ENCODE assay signal across 11 mouse cellular contexts in genomic region chr4:83984671-83985391, GRCm38 (mm10).
DNase-seq lines count a peak whose midpoint lies in the region; ATAC-seq lines count a peak whose summit lies in the region.
"Had no signal": no experiment of that assay in that cellular context is flagged by ENCODE, and none has a peak within 500 bp of the region (broad histone marks: within the 10 kb centered on the region; RNA-seq: fewer than 3 reads in every experiment).

No protein-coding gene starts in this region.

- no peak overlapping the region for H3K4me3 ChIP-seq in heart, embryonic 12.5 days
- H3K4me3 ChIP-seq: heart, embryonic 13.5 days; left cerebral cortex, adult 2 months had no signal

- no peak overlapping the region for H3K4me2 ChIP-seq in heart, embryonic 12.5 days
- H3K4me2 ChIP-seq: heart, embryonic 13.5 days had no signal

- H3K4me1 ChIP-seq in heart, embryonic 12.5 days (replicated peaks), result peaks cover 10% of the 10 kb centered on the region; the same call in 1 of the 2 replicates

- 0 out of 2 replicates have a peak, but pooled peaks cover 5% of the 10 kb centered on the region for H3K9me3 ChIP-seq in heart, embryonic 12.5 days (replicated peaks)
- H3K9me3 ChIP-seq: heart, embryonic 13.5 days had no signal

- peak; percentile 24 to 48 for DNase-seq in heart, adult 18-20 months
- peak; percentile 39 for DNase-seq in brain, embryonic 18.5 days (ENCODE audit: low read depth, low spot score)
- peak; percentile 59 for DNase-seq in gastrocnemius, postnatal 25 days
- DNase-seq in lung, postnatal 10 days, result peak; percentile 80
- DNase-seq in thymus, postnatal 4 days, result no peak
- DNase-seq in spleen, postnatal 4 days (ENCODE audit: low spot score in 2 of 2), result no peak
- DNase-seq: cerebellum, adult 9-11 months had no signal

- ATAC-seq in heart, embryonic 12.5 days (ENCODE audit: insufficient number of reproducible peaks, low FRiP score), result no peak
- no peak for ATAC-seq in CD4-positive, CD25-positive, alpha-beta regulatory T cell, adult 4 months

- no peaks in the 10 kb centered on the region for H3K27me3 ChIP-seq in heart, embryonic 12.5 days (replicated peaks)
- H3K27me3 ChIP-seq: heart, embryonic 13.5 days had no signal

- H3K9ac ChIP-seq in heart, embryonic 12.5 days, result no peak overlapping the region
- H3K9ac ChIP-seq: heart, embryonic 13.5 days had no signal

- no peaks in the 10 kb centered on the region for H3K36me3 ChIP-seq in heart, embryonic 12.5 days
- H3K36me3 ChIP-seq: heart, embryonic 13.5 days had no signal

- H3K27ac ChIP-seq in heart, embryonic 12.5 days (ENCODE audit: poor library complexity, severe bottlenecking), result no peak overlapping the region
- H3K27ac ChIP-seq: heart, embryonic 13.5 days; left cerebral cortex, adult 2 months had no signal

- WGBS in heart, embryonic 12.5 days, result 65% methylated on average over 15 of the region's 15 CpGs

Comparison
In these comparisons a context has a peak if more than half of its experiments do, and no peak if none do; other contexts are left out.
1. DNase-seq: peak in heart, adult 18-20 months (2 of 2), brain, embryonic 18.5 days (single experiment), gastrocnemius, postnatal 25 days (single experiment) and lung, postnatal 10 days (single experiment); none in thymus, postnatal 4 days (single experiment) and spleen, postnatal 4 days (0 of 2).